Mouse (Mus musculus): ENCODE measurements around the gene Sash1. TPM values are rescaled to one million over a fixed set of nuclear protein-coding genes. Genes with fewer than 3 reads are reported as not detected.

Gene Sash1
- polyA plus RNA-seq, 1 experiment from 2014 or later: 5.5 TPM

GRCm38 (mm10) chr10:8917798-8918197 is 31.9 kb upstream of the Sash1 start:
- H3K9me3 ChIP-seq (replicated peaks): no peaks in the 10 kb centered on the region
- ATAC-seq (ENCODE audit: low FRiP score): no peak
- no peak overlapping the region for H3K9ac ChIP-seq
- WGBS: 77% methylated on average over 2 of the region's 2 CpGs
- no peak overlapping the region for H3K27ac ChIP-seq
- H3K4me2 ChIP-seq (replicated peaks): no peak overlapping the region
- H3K27me3 ChIP-seq: no peaks in the 10 kb centered on the region
- peaks cover 11% of the 10 kb centered on the region for H3K4me1 ChIP-seq
- H3K36me3 ChIP-seq: no peaks in the 10 kb centered on the region
- no peak overlapping the region for H3K4me3 ChIP-seq

GRCm38 (mm10) chr10:8917350-8917749 is 31.5 kb upstream of the Sash1 start:
- Histone ChIP-seq H3K9ac (no peak overlapping the region), H3K4me3 (no peak overlapping the region), H3K4me2 (replicated peaks) (no peak overlapping the region), H3K27me3 (no peaks in the 10 kb centered on the region), H3K9me3 (replicated peaks) (no peaks in the 10 kb centered on the region), H3K36me3 (no peaks in the 10 kb centered on the region), H3K27ac (no peak overlapping the region), H3K4me1 (peaks cover 11% of the 10 kb centered on the region)
- ATAC-seq (ENCODE audit: low FRiP score): no peak
- WGBS: 90% methylated on average over 4 of the region's 4 CpGs

GRCm38 (mm10) chr10:8915755-8916154 is 29.9 kb upstream of the Sash1 start:
- H3K36me3 ChIP-seq: no peaks in the 10 kb centered on the region
- no peak for ATAC-seq (ENCODE audit: low FRiP score)
- no peaks in the 10 kb centered on the region for H3K9me3 ChIP-seq (replicated peaks)
- WGBS: 88% methylated on average over 5 of the region's 5 CpGs
- no peak overlapping the region for H3K4me2 ChIP-seq (replicated peaks)
- peaks cover under 1% of the 10 kb centered on the region; the same call in 1 of the 2 replicates for H3K4me1 ChIP-seq
- H3K9ac ChIP-seq: no peak overlapping the region
- H3K27me3 ChIP-seq: no peaks in the 10 kb centered on the region
- H3K4me3 ChIP-seq: no peak overlapping the region
- H3K27ac ChIP-seq: no peak overlapping the region

- Histone ChIP-seq H3K27ac (no peak overlapping the region), H3K4me2 (replicated peaks) (no peak overlapping the region), H3K4me3 (no peak overlapping the region), H3K4me1 (0 out of 2 replicates have a peak, but pooled peaks cover 2% of the 10 kb centered on the region), H3K27me3 (no peaks in the 10 kb centered on the region), H3K36me3 (no peaks in the 10 kb centered on the region), H3K9me3 (replicated peaks) (no peaks in the 10 kb centered on the region), H3K9ac (no peak overlapping the region)
- WGBS: 88% methylated on average over 4 of the region's 4 CpGs
- ATAC-seq (ENCODE audit: low FRiP score): no peak
Observed at GRCm38 (mm10) chr10:8913904-8914303, 28.0 kb upstream of the Sash1 start.

- H3K4me1 ChIP-seq: 0 out of 2 replicates have a peak, but pooled peaks cover 2% of the 10 kb centered on the region
- 83% methylated on average over 5 of the region's 5 CpGs for WGBS
- no peak for ATAC-seq (ENCODE audit: low FRiP score)
Observed at GRCm38 (mm10) chr10:8912706-8913275, 26.9 kb upstream of the Sash1 start.

GRCm38 (mm10) chr10:8912213-8912612 is 26.3 kb upstream of the Sash1 start:
- no peak overlapping the region for H3K4me2 ChIP-seq (replicated peaks)
- H3K9ac ChIP-seq: no peak overlapping the region
- H3K27me3 ChIP-seq: no peaks in the 10 kb centered on the region
- no peak overlapping the region for H3K4me3 ChIP-seq
- 86% methylated on average over 4 of the region's 4 CpGs for WGBS
- H3K36me3 ChIP-seq: no peaks in the 10 kb centered on the region
- no peaks in the 10 kb centered on the region for H3K9me3 ChIP-seq (replicated peaks)
- 0 out of 2 replicates have a peak, but pooled peaks cover 2% of the 10 kb centered on the region for H3K4me1 ChIP-seq
- no peak for ATAC-seq (ENCODE audit: low FRiP score)
- H3K27ac ChIP-seq: no peak overlapping the region

More at GRCm38 (mm10) chr10:8912706-8913275, 26.9 kb upstream of the Sash1 start:
- Histone ChIP-seq H3K4me2 (replicated peaks) (no peak overlapping the region), H3K27ac (no peak overlapping the region), H3K4me3 (no peak overlapping the region), H3K36me3 (no peaks in the 10 kb centered on the region), H3K27me3 (no peaks in the 10 kb centered on the region), H3K9ac (no peak overlapping the region), H3K9me3 (replicated peaks) (no peaks in the 10 kb centered on the region)

- no peak overlapping the region for H3K9ac ChIP-seq
Observed at GRCm38 (mm10) chr10:8910237-8910990, 24.5 kb upstream of the Sash1 start.

GRCm38 (mm10) chr10:8903086-8903485 is 17.2 kb upstream of the Sash1 start:
- H3K27ac ChIP-seq: no peak overlapping the region
- 92% methylated on average over 6 of the region's 6 CpGs for WGBS
- no peak overlapping the region for H3K4me3 ChIP-seq
- no peak overlapping the region for H3K9ac ChIP-seq
- H3K9me3 ChIP-seq (replicated peaks): no peaks in the 10 kb centered on the region
- no peaks in the 10 kb centered on the region for H3K36me3 ChIP-seq
- H3K27me3 ChIP-seq: no peaks in the 10 kb centered on the region
- ATAC-seq (ENCODE audit: low FRiP score): no peak
- H3K4me1 ChIP-seq: peaks cover 5% of the 10 kb centered on the region; the same call in 1 of the 2 replicates
- no peak overlapping the region for H3K4me2 ChIP-seq (replicated peaks)

More at GRCm38 (mm10) chr10:8910237-8910990, 24.5 kb upstream of the Sash1 start:
- Histone ChIP-seq H3K4me1 (0 out of 2 replicates have a peak, but pooled peaks cover 2% of the 10 kb centered on the region), H3K9me3 (replicated peaks) (no peaks in the 10 kb centered on the region), H3K4me2 (replicated peaks) (no peak overlapping the region), H3K27me3 (no peaks in the 10 kb centered on the region), H3K4me3 (no peak overlapping the region), H3K27ac (no peak overlapping the region), H3K36me3 (no peaks in the 10 kb centered on the region)
- ATAC-seq (ENCODE audit: low FRiP score): no peak
- WGBS: 81% methylated on average over 16 of the region's 16 CpGs

- WGBS: 74% methylated on average over 7 of the region's 7 CpGs
- Histone ChIP-seq H3K4me2 (replicated peaks) (no peak overlapping the region), H3K4me3 (no peak overlapping the region), H3K9ac (no peak overlapping the region), H3K4me1 (peaks cover 5% of the 10 kb centered on the region; the same call in 1 of the 2 replicates), H3K36me3 (no peaks in the 10 kb centered on the region), H3K27ac (no peak overlapping the region), H3K27me3 (no peaks in the 10 kb centered on the region), H3K9me3 (replicated peaks) (no peaks in the 10 kb centered on the region)
- ATAC-seq (ENCODE audit: low FRiP score): no peak
Observed at GRCm38 (mm10) chr10:8902412-8902811, 16.5 kb upstream of the Sash1 start.

- no peaks in the 10 kb centered on the region for H3K27me3 ChIP-seq
- H3K4me3 ChIP-seq: no peak overlapping the region
- H3K4me2 ChIP-seq (replicated peaks): no peak overlapping the region
- H3K9ac ChIP-seq: no peak overlapping the region
- ATAC-seq (ENCODE audit: low FRiP score): no peak
- no peaks in the 10 kb centered on the region for H3K9me3 ChIP-seq (replicated peaks)
- WGBS: 76% methylated on average over 8 of the region's 8 CpGs
- no peaks in the 10 kb centered on the region for H3K36me3 ChIP-seq
- H3K27ac ChIP-seq: no peak overlapping the region
- H3K4me1 ChIP-seq: peaks cover 5% of the 10 kb centered on the region; the same call in 1 of the 2 replicates
Observed at GRCm38 (mm10) chr10:8898831-8899511, 13.1 kb upstream of the Sash1 start.

GRCm38 (mm10) chr10:8898099-8898777 is 12.4 kb upstream of the Sash1 start:
- no peak overlapping the region for H3K4me3 ChIP-seq
- H3K4me1 ChIP-seq: peaks cover 5% of the 10 kb centered on the region; the same call in 1 of the 2 replicates
- no peaks in the 10 kb centered on the region for H3K27me3 ChIP-seq
- H3K36me3 ChIP-seq: no peaks in the 10 kb centered on the region
- 58% methylated on average over 5 of the region's 5 CpGs for WGBS
- H3K9ac ChIP-seq: no peak overlapping the region
- H3K27ac ChIP-seq: no peak overlapping the region
- H3K9me3 ChIP-seq (replicated peaks): no peaks in the 10 kb centered on the region
- H3K4me2 ChIP-seq (replicated peaks): no peak overlapping the region
- no peak for ATAC-seq (ENCODE audit: low FRiP score)

- H3K9ac ChIP-seq: no peak overlapping the region
- H3K9me3 ChIP-seq (replicated peaks): no peaks in the 10 kb centered on the region
- peaks cover 5% of the 10 kb centered on the region; the same call in 1 of the 2 replicates for H3K4me1 ChIP-seq
- no peak overlapping the region for H3K27ac ChIP-seq
- H3K27me3 ChIP-seq: no peaks in the 10 kb centered on the region
- H3K4me3 ChIP-seq: no peak overlapping the region
- WGBS: 90% methylated on average over 6 of the region's 6 CpGs
- no peaks in the 10 kb centered on the region for H3K36me3 ChIP-seq
- H3K4me2 ChIP-seq (replicated peaks): no peak overlapping the region
- ATAC-seq (ENCODE audit: low FRiP score): no peak
Observed at GRCm38 (mm10) chr10:8894965-8895515, 9.2 kb upstream of the Sash1 start.
